Mouse (Mus musculus): ENCODE measurements around the gene Phlpp1.

- TF ChIP-seq CTCF (IDR thresholded peaks at IDR 0.05; ENCODE audit: control insufficient read depth, insufficient read depth, low read length) (no peak), POLR2A (IDR thresholded peaks at IDR 0.05; ENCODE audit: borderline replicate concordance, control insufficient read depth, low read depth, low read length) (no peak)
Observed at GRCm38 (mm10) chr1:106138691-106139090, 32.9 kb upstream of the Phlpp1 start.
